Mouse (Mus musculus): ENCODE measurements around the gene Foxn4. TPM values are rescaled to one million over a fixed set of nuclear protein-coding genes. Genes with fewer than 3 reads are reported as not detected.

Gene Foxn4
- polyA plus RNA-seq, 2 experiments, result 0.09 TPM; not detected in 1

DNA sequence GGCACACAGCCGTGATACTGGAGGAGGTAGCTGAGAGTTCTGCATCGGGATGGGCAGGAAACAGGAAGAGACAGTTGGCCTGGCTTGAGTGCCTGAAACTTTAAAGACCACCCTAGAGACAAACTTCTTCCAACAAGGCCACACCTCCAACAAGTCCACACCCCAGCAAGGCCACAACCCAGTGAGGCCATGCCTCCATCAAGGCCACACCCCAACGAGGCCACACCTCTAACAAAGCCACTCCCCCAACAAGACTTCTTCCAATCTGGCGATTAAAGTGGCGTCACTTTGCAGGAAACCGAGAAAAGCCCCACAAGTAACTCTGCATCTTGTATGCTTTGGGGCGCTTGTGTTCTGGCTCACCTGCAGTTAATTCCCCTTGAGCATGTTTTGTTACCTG is 34.7 kb downstream of the Foxn4 start:
- WGBS, result 23% methylated on average over 7 of the region's 7 CpGs
- ATAC-seq (ENCODE audit: low FRiP score, low read depth), result no peak
- H3K4me2 ChIP-seq (replicated peaks; ENCODE audit: low read depth, low read length, severe bottlenecking), result no peak overlapping the region
- no peak overlapping the region for H3K9ac ChIP-seq (ENCODE audit: low read depth, low read length, severe bottlenecking)
- no peak for DNase-seq (ENCODE audit: low spot score)
- H3K36me3 ChIP-seq (ENCODE audit: control insufficient read depth, insufficient read depth, low read length), result no peaks in the 10 kb centered on the region
- no peaks in the 10 kb centered on the region for H3K4me1 ChIP-seq (ENCODE audit: control insufficient read depth, insufficient read depth, low read length)
- no peaks in the 10 kb centered on the region for H3K9me3 ChIP-seq (ENCODE audit: control insufficient read depth, low read length)
- H3K4me3 ChIP-seq (replicated peaks; ENCODE audit: low read length), result no peak overlapping the region
- no peak for TF ChIP-seq POLR2A (IDR thresholded peaks at IDR 0.05; ENCODE audit: borderline replicate concordance, extremely low read depth, insufficient read depth, insufficient read length)
- no peak overlapping the region for H3K27ac ChIP-seq (replicated peaks; ENCODE audit: low read depth, low read length)
- H3K27me3 ChIP-seq (ENCODE audit: control insufficient read depth, insufficient read depth, low read length), result no peaks in the 10 kb centered on the region

GRCm38 (mm10) chr5:114228901-114229300 is 44.7 kb downstream of the Foxn4 start:
- WGBS, result 72% methylated on average over 5 of the region's 5 CpGs
- no peaks in the 10 kb centered on the region for H3K27me3 ChIP-seq (ENCODE audit: control insufficient read depth, insufficient read depth, low read length)
- no peaks in the 10 kb centered on the region for H3K4me1 ChIP-seq (ENCODE audit: control insufficient read depth, insufficient read depth, low read length)
- H3K36me3 ChIP-seq (ENCODE audit: control insufficient read depth, insufficient read depth, low read length), result no peaks in the 10 kb centered on the region
- no peak overlapping the region for H3K4me2 ChIP-seq (replicated peaks; ENCODE audit: low read depth, low read length, severe bottlenecking)
- peaks cover 11% of the 10 kb centered on the region; the same call in 1 of the 2 replicates for H3K9me3 ChIP-seq (ENCODE audit: control insufficient read depth, low read length)
- no peak overlapping the region for H3K27ac ChIP-seq (replicated peaks; ENCODE audit: low read depth, low read length)
- ATAC-seq (ENCODE audit: low FRiP score, low read depth) (no peak), DNase-seq (ENCODE audit: low spot score) (no peak)
- TF ChIP-seq POLR2A (IDR thresholded peaks at IDR 0.05; ENCODE audit: borderline replicate concordance, extremely low read depth, insufficient read depth, insufficient read length), result no peak
- no peak overlapping the region for H3K9ac ChIP-seq (ENCODE audit: low read depth, low read length, severe bottlenecking)
- H3K4me3 ChIP-seq (replicated peaks; ENCODE audit: low read length), result no peak overlapping the region

DNA sequence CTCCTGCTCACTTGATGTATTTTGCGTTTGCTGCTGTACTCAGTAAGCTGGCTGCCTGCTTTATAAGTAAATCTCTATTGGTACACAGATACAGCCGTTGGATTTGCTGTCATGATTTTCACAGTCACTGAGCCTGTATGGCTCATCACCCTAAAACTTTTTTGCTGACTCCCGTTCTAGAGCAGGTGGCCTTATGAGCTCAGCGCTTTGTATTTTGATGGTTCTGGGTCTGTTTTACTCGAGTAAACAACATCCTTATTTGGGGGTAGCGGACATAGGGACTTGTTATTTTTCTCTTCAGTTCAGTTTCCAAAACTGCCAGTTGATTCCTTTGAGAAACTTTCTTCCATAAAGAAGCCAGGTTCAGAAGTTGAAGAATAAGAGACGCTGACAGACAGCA is 47.6 kb downstream of the Foxn4 start:
- H3K9ac ChIP-seq (ENCODE audit: low read depth, low read length, severe bottlenecking), result no peak overlapping the region
- DNase-seq (ENCODE audit: low spot score) (no peak), ATAC-seq (ENCODE audit: low FRiP score, low read depth) (no peak)
- no peak overlapping the region for H3K4me3 ChIP-seq (replicated peaks; ENCODE audit: low read length)
- H3K36me3 ChIP-seq (ENCODE audit: control insufficient read depth, insufficient read depth, low read length), result no peaks in the 10 kb centered on the region
- 94% methylated on average over 7 of the region's 7 CpGs for WGBS
- H3K4me1 ChIP-seq (ENCODE audit: control insufficient read depth, insufficient read depth, low read length), result no peaks in the 10 kb centered on the region
- H3K27ac ChIP-seq (replicated peaks; ENCODE audit: low read depth, low read length), result no peak overlapping the region
- H3K27me3 ChIP-seq (ENCODE audit: control insufficient read depth, insufficient read depth, low read length), result no peaks in the 10 kb centered on the region
- H3K4me2 ChIP-seq (replicated peaks; ENCODE audit: low read depth, low read length, severe bottlenecking), result no peak overlapping the region
- H3K9me3 ChIP-seq (ENCODE audit: control insufficient read depth, low read length), result peaks cover 11% of the 10 kb centered on the region; the same call in 1 of the 2 replicates
- TF ChIP-seq POLR2A (IDR thresholded peaks at IDR 0.05; ENCODE audit: borderline replicate concordance, extremely low read depth, insufficient read depth, insufficient read length), result no peak

DNA sequence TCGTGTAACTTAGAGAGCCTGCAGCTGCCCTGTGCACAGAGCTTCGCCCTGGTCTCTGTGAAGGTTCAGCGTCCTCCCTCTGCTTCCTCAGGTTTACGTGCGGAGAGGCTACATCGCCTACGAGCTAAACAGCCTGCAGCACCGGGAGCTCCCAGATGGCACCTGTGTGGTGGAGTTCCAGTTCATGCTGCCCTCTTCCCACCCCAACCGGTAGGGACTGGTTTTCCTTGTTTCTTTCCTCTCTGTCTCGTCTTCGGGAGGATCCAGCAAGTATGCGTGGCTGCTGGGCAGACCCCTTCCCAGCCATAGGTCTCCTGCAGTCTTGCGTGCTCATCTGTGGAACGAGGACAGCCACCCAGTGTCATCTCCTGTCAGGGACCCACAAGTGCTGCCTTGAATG is 54.8 kb downstream of the Foxn4 start:
- DNase-seq (ENCODE audit: low spot score) (no peak), ATAC-seq (ENCODE audit: low FRiP score, low read depth) (no peak)
- 66% methylated on average over 13 of the region's 14 CpGs for WGBS
- no peaks in the 10 kb centered on the region for H3K36me3 ChIP-seq (ENCODE audit: control insufficient read depth, insufficient read depth, low read length)
- no peak overlapping the region for H3K4me3 ChIP-seq (replicated peaks; ENCODE audit: low read length)
- H3K9ac ChIP-seq (ENCODE audit: low read depth, low read length, severe bottlenecking), result no peak overlapping the region
- no peaks in the 10 kb centered on the region for H3K27me3 ChIP-seq (ENCODE audit: control insufficient read depth, insufficient read depth, low read length)
- no peaks in the 10 kb centered on the region for H3K9me3 ChIP-seq (ENCODE audit: control insufficient read depth, low read length)
- no peaks in the 10 kb centered on the region for H3K4me1 ChIP-seq (ENCODE audit: control insufficient read depth, insufficient read depth, low read length)
- H3K4me2 ChIP-seq (replicated peaks; ENCODE audit: low read depth, low read length, severe bottlenecking), result no peak overlapping the region
- no peak overlapping the region for H3K27ac ChIP-seq (replicated peaks; ENCODE audit: low read depth, low read length)
- no peak for TF ChIP-seq POLR2A (IDR thresholded peaks at IDR 0.05; ENCODE audit: borderline replicate concordance, extremely low read depth, insufficient read depth, insufficient read length)

- no peaks in the 10 kb centered on the region for H3K9me3 ChIP-seq (ENCODE audit: control insufficient read depth, low read length)
- no peaks in the 10 kb centered on the region for H3K27me3 ChIP-seq (ENCODE audit: control insufficient read depth, insufficient read depth, low read length)
- no peaks in the 10 kb centered on the region for H3K36me3 ChIP-seq (ENCODE audit: control insufficient read depth, insufficient read depth, low read length)
- WGBS, result 66% methylated on average over 10 of the region's 10 CpGs
- DNase-seq (ENCODE audit: low spot score) (no peak), ATAC-seq (ENCODE audit: low FRiP score, low read depth) (no peak)
- H3K4me2 ChIP-seq (replicated peaks; ENCODE audit: low read depth, low read length, severe bottlenecking), result no peak overlapping the region
- H3K4me3 ChIP-seq (replicated peaks; ENCODE audit: low read length), result no peak overlapping the region
- no peak for TF ChIP-seq POLR2A (IDR thresholded peaks at IDR 0.05; ENCODE audit: borderline replicate concordance, extremely low read depth, insufficient read depth, insufficient read length)
- H3K27ac ChIP-seq (replicated peaks; ENCODE audit: low read depth, low read length), result no peak overlapping the region
- no peaks in the 10 kb centered on the region for H3K4me1 ChIP-seq (ENCODE audit: control insufficient read depth, insufficient read depth, low read length)
- H3K9ac ChIP-seq (ENCODE audit: low read depth, low read length, severe bottlenecking), result no peak overlapping the region
Measured at GRCm38 (mm10) chr5:114213183-114213582, 60.4 kb downstream of the Foxn4 start.

DNA sequence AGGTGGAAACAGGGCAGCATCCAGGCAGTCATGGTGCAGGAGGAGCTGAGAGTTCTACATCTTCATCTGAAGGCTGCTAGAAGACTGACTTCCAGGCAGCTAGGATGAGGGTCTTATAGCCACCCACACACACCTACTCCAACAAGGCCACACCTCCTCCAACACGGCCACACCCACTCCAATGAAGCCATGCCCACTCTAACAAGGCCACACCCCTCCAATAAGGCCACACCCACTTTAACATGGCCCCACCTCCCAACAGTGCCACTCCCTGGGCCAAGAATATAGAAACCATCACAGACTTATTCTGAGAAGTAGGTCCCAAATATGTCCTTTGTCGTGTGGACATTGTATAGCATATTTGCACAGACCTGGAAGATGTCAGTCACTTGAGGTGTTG is 67.4 kb downstream of the Foxn4 start:
- H3K36me3 ChIP-seq (ENCODE audit: control insufficient read depth, insufficient read depth, low read length), result no peaks in the 10 kb centered on the region
- H3K4me2 ChIP-seq (replicated peaks; ENCODE audit: low read depth, low read length, severe bottlenecking), result no peak overlapping the region
- no peaks in the 10 kb centered on the region for H3K9me3 ChIP-seq (ENCODE audit: control insufficient read depth, low read length)
- no peak overlapping the region for H3K9ac ChIP-seq (ENCODE audit: low read depth, low read length, severe bottlenecking)
- DNase-seq (ENCODE audit: low spot score), result no peak
- H3K27me3 ChIP-seq (ENCODE audit: control insufficient read depth, insufficient read depth, low read length), result no peaks in the 10 kb centered on the region
- 75% methylated on average over 2 of the region's 2 CpGs for WGBS
- H3K27ac ChIP-seq (replicated peaks; ENCODE audit: low read depth, low read length), result no peak overlapping the region
- no peaks in the 10 kb centered on the region for H3K4me1 ChIP-seq (ENCODE audit: control insufficient read depth, insufficient read depth, low read length)
- ATAC-seq (ENCODE audit: low FRiP score, low read depth), result no peak
- no peak for TF ChIP-seq POLR2A (IDR thresholded peaks at IDR 0.05; ENCODE audit: borderline replicate concordance, extremely low read depth, insufficient read depth, insufficient read length)
- no peak overlapping the region for H3K4me3 ChIP-seq (replicated peaks; ENCODE audit: low read length)

Other genes with a start within 250 kb of the Foxn4 start
- 29.0 and 35.3 TPM in 2 replicates for gene Usp30, start 208.3 kb downstream of the Foxn4 start, polyA plus RNA-seq (2012; rRNA removed)
- 11.4 and 13.4 TPM in 2 replicates for gene Usp30, start 208.3 kb downstream of the Foxn4 start, polyA plus RNA-seq (2014; fragmentation: Nextera tagmentation; extraction: Ambion mirVana)
- gene Svop, start 182.2 kb downstream of the Foxn4 start, polyA plus RNA-seq (2012; rRNA removed), result 0.10 and 0.21 TPM in 2 replicates
- gene Svop, start 182.2 kb downstream of the Foxn4 start, polyA plus RNA-seq (2014; fragmentation: Nextera tagmentation; extraction: Ambion mirVana), result 0.11 TPM in 1 of 2 replicates, not detected in the other
- gene Alkbh2, start 145.6 kb downstream of the Foxn4 start, polyA plus RNA-seq (2012; rRNA removed), result 15.5 and 18.9 TPM in 2 replicates
- gene Alkbh2, start 145.6 kb downstream of the Foxn4 start, polyA plus RNA-seq (2014; fragmentation: Nextera tagmentation; extraction: Ambion mirVana), result 10.9 and 11.5 TPM in 2 replicates
- gene Ung, start 143.4 kb downstream of the Foxn4 start, polyA plus RNA-seq (2012; rRNA removed), result 31.4 and 34.0 TPM in 2 replicates
- gene Ung, start 143.4 kb downstream of the Foxn4 start, polyA plus RNA-seq (2014; fragmentation: Nextera tagmentation; extraction: Ambion mirVana), result 23.7 and 26.0 TPM in 2 replicates
- gene Acacb, start 127.3 kb downstream of the Foxn4 start, polyA plus RNA-seq (2012; rRNA removed), result 4.9 and 6.0 TPM in 2 replicates
- 2.7 and 3.7 TPM in 2 replicates for gene Acacb, start 127.3 kb downstream of the Foxn4 start, polyA plus RNA-seq (2014; fragmentation: Nextera tagmentation; extraction: Ambion mirVana)
- gene Myo1h, start 15.4 kb upstream of the Foxn4 start, polyA plus RNA-seq (2012; rRNA removed), result 1.6 TPM in 2 replicates
- 2.2 and 2.4 TPM in 2 replicates for gene Myo1h, start 15.4 kb upstream of the Foxn4 start, polyA plus RNA-seq (2014; fragmentation: Nextera tagmentation; extraction: Ambion mirVana)
- gene Kctd10, start 106.7 kb upstream of the Foxn4 start, polyA plus RNA-seq (2012; rRNA removed), result 89.4 and 93.1 TPM in 2 replicates
- gene Kctd10, start 106.7 kb upstream of the Foxn4 start, polyA plus RNA-seq (2014; fragmentation: Nextera tagmentation; extraction: Ambion mirVana), result 103 and 105 TPM in 2 replicates
- gene Ube3b, start 106.8 kb upstream of the Foxn4 start, polyA plus RNA-seq (2012; rRNA removed), result 57.6 and 78.4 TPM in 2 replicates
- gene Ube3b, start 106.8 kb upstream of the Foxn4 start, polyA plus RNA-seq (2014; fragmentation: Nextera tagmentation; extraction: Ambion mirVana), result 51.2 and 56.4 TPM in 2 replicates
- gene Mmab, start 170.3 kb upstream of the Foxn4 start, polyA plus RNA-seq (2012; rRNA removed), result 41.3 and 41.6 TPM in 2 replicates
- gene Mmab, start 170.3 kb upstream of the Foxn4 start, polyA plus RNA-seq (2014; fragmentation: Nextera tagmentation; extraction: Ambion mirVana), result 29.4 and 30.4 TPM in 2 replicates
- gene Mvk, start 170.5 kb upstream of the Foxn4 start, polyA plus RNA-seq (2012; rRNA removed), result 48.8 and 59.1 TPM in 2 replicates
- 55.2 and 57.0 TPM in 2 replicates for gene Mvk, start 170.5 kb upstream of the Foxn4 start, polyA plus RNA-seq (2014; fragmentation: Nextera tagmentation; extraction: Ambion mirVana)